Mouse (Mus musculus): ENCODE measurements around the gene Oasl1.

DNA sequence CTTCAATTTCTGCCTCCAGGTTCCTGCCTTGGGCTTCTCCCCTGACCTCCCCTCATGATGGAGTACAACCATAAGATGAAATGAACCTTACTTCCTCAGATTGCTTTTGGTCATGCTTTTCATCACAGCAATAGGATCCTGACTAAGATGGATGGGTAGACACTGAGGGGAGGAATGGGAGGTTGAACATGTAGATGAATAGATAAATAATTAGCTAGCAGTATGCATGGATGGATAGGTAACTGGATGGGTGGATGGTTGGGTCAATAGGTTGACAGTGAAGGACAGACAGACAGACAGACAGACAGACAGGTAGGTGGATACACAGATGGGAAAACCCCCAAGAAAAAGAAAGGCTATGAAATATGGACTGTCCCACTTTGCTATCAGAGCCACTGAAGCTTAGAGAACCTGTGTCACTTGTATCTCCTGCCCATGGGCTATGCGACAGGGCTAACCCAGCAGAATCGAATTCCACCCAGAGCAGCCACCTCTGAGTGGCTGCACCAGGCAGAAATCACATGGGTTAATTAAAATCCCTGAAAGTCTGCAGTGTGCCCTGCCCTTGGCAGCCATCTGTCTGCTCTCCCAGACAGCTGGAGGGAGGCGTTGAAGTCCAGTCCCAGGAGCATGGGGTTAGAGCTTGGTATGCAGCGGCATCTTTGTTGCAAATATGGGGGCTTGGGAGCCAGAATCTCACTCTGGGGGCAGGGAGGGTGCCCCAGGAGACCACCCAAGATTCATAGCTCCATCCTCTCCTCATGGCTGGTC is 38.7 kb downstream of the Oasl1 start:
- TF ChIP-seq CTCF (IDR thresholded peaks at IDR 0.05; ENCODE audit: control insufficient read depth, insufficient read depth, low read length) = no peak
- TF ChIP-seq POLR2A (IDR thresholded peaks at IDR 0.05; ENCODE audit: borderline replicate concordance, control insufficient read depth, low read depth, low read length) = no peak

Measured in bone marrow, adult 2 months (tissue).